Mouse (Mus musculus): ENCODE measurements around the gene Zfp867.
A peak's percentile ranks its signal among the peaks of the same experiment; 100 is the strongest.

Gene Zfp867

GRCm38 (mm10) chr11:59472326-59472677, at the start of gene Zfp867:
Gene Zfp867, minus strand, starts transcription at chr11:59472474.
- DNase-seq (ENCODE audit: low spot score in 2 of 2) = peak; percentile 81 to 89

- no peak for DNase-seq (ENCODE audit: low spot score in 2 of 2)
Observed at GRCm38 (mm10) chr11:59519741-59520495, 47.6 kb upstream of the Zfp867 start.

GRCm38 (mm10) chr11:59518226-59518625, 46.0 kb upstream of the Zfp867 start:
- peak; percentile 25 to 27 for DNase-seq (ENCODE audit: low spot score in 2 of 2)

- no peak for DNase-seq (ENCODE audit: low spot score in 2 of 2)
Observed at GRCm38 (mm10) chr11:59517441-59517840, 45.2 kb upstream of the Zfp867 start.

- no peak for DNase-seq (ENCODE audit: low spot score in 2 of 2)
Observed at GRCm38 (mm10) chr11:59514789-59515188, 42.5 kb upstream of the Zfp867 start.

- no peak for DNase-seq (ENCODE audit: low spot score in 2 of 2)
Observed at GRCm38 (mm10) chr11:59514381-59514780, 42.1 kb upstream of the Zfp867 start.

- no peak for DNase-seq (ENCODE audit: low spot score in 2 of 2)
Observed at GRCm38 (mm10) chr11:59513556-59513955, 41.3 kb upstream of the Zfp867 start.

GRCm38 (mm10) chr11:59512733-59513132, 40.5 kb upstream of the Zfp867 start:
- DNase-seq (ENCODE audit: low spot score in 2 of 2) = no peak

GRCm38 (mm10) chr11:59511558-59511957, 39.3 kb upstream of the Zfp867 start:
- DNase-seq (ENCODE audit: low spot score in 2 of 2) = no peak

- DNase-seq (ENCODE audit: low spot score in 2 of 2) = no peak
Observed at GRCm38 (mm10) chr11:59506713-59507074, 34.4 kb upstream of the Zfp867 start.

- peak; percentile 89 to 91 for DNase-seq (ENCODE audit: low spot score in 2 of 2)
Observed at GRCm38 (mm10) chr11:59505839-59506712, 33.8 kb upstream of the Zfp867 start.

GRCm38 (mm10) chr11:59505351-59505838, 33.1 kb upstream of the Zfp867 start:
- DNase-seq (ENCODE audit: low spot score in 2 of 2) = peak; percentile 36 to 43

GRCm38 (mm10) chr11:59501978-59502700, 29.9 kb upstream of the Zfp867 start:
- no peak for DNase-seq (ENCODE audit: low spot score in 2 of 2)

GRCm38 (mm10) chr11:59497747-59498146, 25.5 kb upstream of the Zfp867 start:
- no peak for DNase-seq (ENCODE audit: low spot score in 2 of 2)

GRCm38 (mm10) chr11:59496672-59497310, 24.5 kb upstream of the Zfp867 start:
- no peak for DNase-seq (ENCODE audit: low spot score in 2 of 2)

- no peak for DNase-seq (ENCODE audit: low spot score in 2 of 2)
Observed at GRCm38 (mm10) chr11:59486222-59486621, 13.9 kb upstream of the Zfp867 start.

- DNase-seq (ENCODE audit: low spot score in 2 of 2) = no peak
Observed at GRCm38 (mm10) chr11:59485641-59486040, 13.4 kb upstream of the Zfp867 start.

GRCm38 (mm10) chr11:59483212-59483611, 10.9 kb upstream of the Zfp867 start:
- peak in 1 of 2 experiments; percentile 32 for DNase-seq (ENCODE audit: low spot score in 2 of 2)

GRCm38 (mm10) chr11:59477240-59477639, 5.0 kb upstream of the Zfp867 start:
- DNase-seq (ENCODE audit: low spot score in 2 of 2) = no peak

GRCm38 (mm10) chr11:59471413-59472325, 605 bp downstream of the Zfp867 start:
- DNase-seq (ENCODE audit: low spot score in 2 of 2) = no peak
